Mouse (Mus musculus): ENCODE measurements around the gene Vps41.

The Vps41 gene

GRCm38 (mm10) chr13:18717185-18717584 lies at the start of gene Vps41:
Gene Vps41 (plus strand): TSS chr13:18717286.
- peak; percentile 89 for DNase-seq (ENCODE audit: low read depth)

GRCm38 (mm10) chr13:18698518-18699065 lies 18.5 kb upstream of the Vps41 start:
- DNase-seq (ENCODE audit: low read depth): peak; percentile 14

GRCm38 (mm10) chr13:18711685-18712084 lies 5.4 kb upstream of the Vps41 start:
- DNase-seq (ENCODE audit: low read depth): no peak

GRCm38 (mm10) chr13:18716707-18717106 lies 379 bp upstream of the Vps41 start:
- DNase-seq (ENCODE audit: low read depth): no peak

GRCm38 (mm10) chr13:18718461-18718860 lies 1.4 kb downstream of the Vps41 start:
- no peak for DNase-seq (ENCODE audit: low read depth)

- DNase-seq (ENCODE audit: low read depth): no peak
These were observed 13.6 kb downstream of the Vps41 start for GRCm38 (mm10) chr13:18730666-18731065.

- DNase-seq (ENCODE audit: low read depth): no peak
These were observed 19.5 kb downstream of the Vps41 start for GRCm38 (mm10) chr13:18736590-18736989.

GRCm38 (mm10) chr13:18743575-18744265 lies 26.6 kb downstream of the Vps41 start:
- DNase-seq (ENCODE audit: low read depth): no peak

- no peak for DNase-seq (ENCODE audit: low read depth)
These were observed 27.2 kb downstream of the Vps41 start for GRCm38 (mm10) chr13:18744266-18744652.

- DNase-seq (ENCODE audit: low read depth): no peak
These were observed 40.9 kb downstream of the Vps41 start for GRCm38 (mm10) chr13:18757958-18758357.

GRCm38 (mm10) chr13:18759361-18760056 lies 42.4 kb downstream of the Vps41 start:
- no peak for DNase-seq (ENCODE audit: low read depth)

GRCm38 (mm10) chr13:18761452-18761851 lies 44.4 kb downstream of the Vps41 start:
- no peak for DNase-seq (ENCODE audit: low read depth)

- DNase-seq (ENCODE audit: low read depth): no peak
These were observed 50.8 kb downstream of the Vps41 start for GRCm38 (mm10) chr13:18767893-18768292.

- DNase-seq (ENCODE audit: low read depth): no peak
These were observed 51.4 kb downstream of the Vps41 start for GRCm38 (mm10) chr13:18768495-18768894.

- DNase-seq (ENCODE audit: low read depth): no peak
These were observed 56.5 kb downstream of the Vps41 start for GRCm38 (mm10) chr13:18773437-18774198.

GRCm38 (mm10) chr13:18781250-18781649 lies 64.2 kb downstream of the Vps41 start:
- no peak for DNase-seq (ENCODE audit: low read depth)

GRCm38 (mm10) chr13:18785702-18786101 lies 68.6 kb downstream of the Vps41 start:
- DNase-seq (ENCODE audit: low read depth): no peak

GRCm38 (mm10) chr13:18788040-18788439 lies 71.0 kb downstream of the Vps41 start:
- no peak for DNase-seq (ENCODE audit: low read depth)

- DNase-seq (ENCODE audit: low read depth): no peak
These were observed 71.6 kb downstream of the Vps41 start for GRCm38 (mm10) chr13:18788689-18789088.

- no peak for DNase-seq (ENCODE audit: low read depth)
These were observed 72.6 kb downstream of the Vps41 start for GRCm38 (mm10) chr13:18789662-18790061.

GRCm38 (mm10) chr13:18790086-18790485 lies 73.0 kb downstream of the Vps41 start:
- no peak for DNase-seq (ENCODE audit: low read depth)

GRCm38 (mm10) chr13:18791314-18791713 lies 74.2 kb downstream of the Vps41 start:
- no peak for DNase-seq (ENCODE audit: low read depth)

- DNase-seq (ENCODE audit: low read depth): no peak
These were observed 74.6 kb downstream of the Vps41 start for GRCm38 (mm10) chr13:18791724-18792123.

Measured in induced T-regulatory cell, adult 2 months (primary cell).